Mouse (Mus musculus): Measurements from ENCODE around the gene Ddx39.

GRCm38 (mm10) chr8:83689264-83689663 lies 25.7 kb upstream of the Ddx39 start:
- TF ChIP-seq POLR2A (IDR thresholded peaks at IDR 0.05; ENCODE audit: low read depth, low read length) (no peak), CTCF (conservative IDR thresholded peaks at IDR 0.05; ENCODE audit: insufficient read depth, insufficient read length, low read depth, low read length) (no peak)
